Mouse (Mus musculus) midbrain, postnatal 0 days (tissue): ENCODE results near the gene Gm15013. TPM values are rescaled to one million over a fixed set of nuclear protein-coding genes. Genes with fewer than 3 reads are reported as not detected.
"Not testable (repeated sequence)": the region's sequence is repeated elsewhere in the genome, so short reads cannot be mapped to it uniquely, and the experiment has no call there.

Experiments used
- ATAC-seq: fragments of 200-750 bp; cut with Nextera tagmentation; 2 replicates; pipeline ENCODE4 v1.8.0; 2017; ENCODE audit warnings: moderate number of reproducible peaks, mild to moderate bottlenecking, moderate TSS enrichment, moderate library complexity; ENCODE audit not compliant: low FRiP score
- DNase-seq: peaks from one replicate; pipeline ENCODE4 v3.0.0-alpha.2; 2015; ENCODE audit warnings: low spot score
- H3K27ac ChIP-seq: fragments of 300-500 bp; sonication (generic); 2 replicates; pipeline ENCODE4 v1.5.1; 2014; ENCODE audit warnings: low read depth, mild to moderate bottlenecking, low read length, mixed read lengths
- H3K27me3 ChIP-seq: fragments of 300-500 bp; sonication (generic); 2 replicates; pipeline ENCODE4 v1.6.1; 2014; ENCODE audit warnings: low read length, control low read depth, mixed read lengths; ENCODE audit not compliant: insufficient read depth
- H3K36me3 ChIP-seq: fragments of 300-500 bp; sonication (generic); 2 replicates; pipeline ENCODE4 v1.6.1; 2014; ENCODE audit warnings: low read length, control low read depth, mixed read lengths; ENCODE audit not compliant: insufficient read depth
- H3K4me1 ChIP-seq: fragments of 300-500 bp; sonication (generic); 2 replicates; pipeline ENCODE4 v1.6.1; 2014; ENCODE audit warnings: mild to moderate bottlenecking, control low read depth, antibody characterized with exemption, low read length, mixed read lengths; ENCODE audit not compliant: insufficient read depth
- H3K4me2 ChIP-seq: fragments of 300-500 bp; sonication (generic); 2 replicates; pipeline ENCODE4 v1.6.1; 2014; ENCODE audit warnings: low read depth, mild to moderate bottlenecking, low read length, mixed read lengths; ENCODE audit not compliant: poor library complexity, severe bottlenecking
- H3K4me3 ChIP-seq: fragments of 300-500 bp; sonication (generic); 2 replicates; pipeline ENCODE4 v1.5.1; 2014; ENCODE audit warnings: low read depth, mild to moderate bottlenecking, low read length, moderate library complexity
- H3K9ac ChIP-seq: fragments of 300-500 bp; sonication (generic); replicated peaks from 2 replicates; pipeline ENCODE4 v1.6.1; 2014; ENCODE audit warnings: mild to moderate bottlenecking, low read length, moderate library complexity, mixed read lengths; ENCODE audit not compliant: poor library complexity, severe bottlenecking
- H3K9me3 ChIP-seq: fragments of 300-500 bp; sonication (generic); 2 replicates; pipeline ENCODE4 v1.6.1; 2016; ENCODE audit warnings: low read length, control low read depth
- CTCF ChIP-seq: IDR thresholded peaks from 2 replicates; pipeline ENCODE4 v1.5.1; 2016; ENCODE audit warnings: antibody characterized with exemption, mild to moderate bottlenecking
- WGBS: fragments of 180-500 bp; shearing (Covaris S2); extraction: QIAGEN DNeasy Blood & Tissue Kit; methylation state at CpG from one replicate; pipeline ENCODE4 v1.1.7; 2014; 5-methylcytosine and 5-hydroxymethylcytosine counted together
- polyA plus RNA-seq: library from polyadenylated mRNA; unstranded; fragments of >200 nt; fragmentation: Nextera tagmentation; extraction: Ambion mirVana; gene quantifications from 2 replicates; pipeline ENCODE4 v1.2.1, GENCODE M21; 2015
- total RNA-seq: library from RNA; depleted of rRNA; stranded (reverse); fragments of >200 nt; gene quantifications from 2 replicates; pipeline ENCODE4 v1.2.3, GENCODE M21; 2014; rRNA removed

Gene Gm15013
- total RNA-seq: not detected in 2 replicates
- polyA plus RNA-seq: not detected in 2 replicates

- DNase-seq (no peak), ATAC-seq (no peak)
- no peak for TF ChIP-seq CTCF
- no peaks in the 10 kb centered on the region for H3K36me3 ChIP-seq
- no peak within 1 kb of the TSS for H3K27ac ChIP-seq
- H3K4me1 ChIP-seq: no peaks in the 10 kb centered on the region
- 0 out of 2 replicates have a peak, but pooled peaks cover 3% of the 10 kb centered on the region for H3K27me3 ChIP-seq
- 98% methylated on average over 8 of the region's 8 CpGs for WGBS
- H3K9ac ChIP-seq: no peak within 1 kb of the TSS
- H3K4me2 ChIP-seq: no peak within 1 kb of the TSS
- H3K4me3 ChIP-seq: no peak within 1 kb of the TSS
- no peaks in the 10 kb centered on the region for H3K9me3 ChIP-seq
These were observed at the start of gene Gm15013 for GRCm38 (mm10) chrX:139714381-139714780. TSS of gene Gm15013 (minus strand) at chrX:139714481.

- no peak overlapping the region for H3K4me3 ChIP-seq
- H3K9ac ChIP-seq: no peak overlapping the region
- ATAC-seq (no peak), DNase-seq (peak; percentile 17)
- no peaks in the 10 kb centered on the region for H3K27me3 ChIP-seq
- no peaks in the 10 kb centered on the region for H3K9me3 ChIP-seq
- H3K4me1 ChIP-seq: no peaks in the 10 kb centered on the region
- no peak overlapping the region for H3K27ac ChIP-seq
- no peak overlapping the region for H3K4me2 ChIP-seq
- no peaks in the 10 kb centered on the region for H3K36me3 ChIP-seq
- peak; percentile 56 for TF ChIP-seq CTCF
- 85% methylated on average over 2 of the region's 2 CpGs for WGBS
These were observed 48.3 kb upstream of the Gm15013 start for GRCm38 (mm10) chrX:139762546-139762945.

- not testable (repeated sequence) for DNase-seq, H3K4me2 ChIP-seq, H3K4me3 ChIP-seq, H3K27ac ChIP-seq, H3K27me3 ChIP-seq, H3K9ac ChIP-seq, H3K36me3 ChIP-seq, ATAC-seq, H3K9me3 ChIP-seq, H3K4me1 ChIP-seq
- WGBS: 77% methylated on average over 3 of the region's 3 CpGs
These were observed 44.4 kb upstream of the Gm15013 start for GRCm38 (mm10) chrX:139758634-139759033.

GRCm38 (mm10) chrX:139751855-139752254 is 37.6 kb upstream of the Gm15013 start:
- Histone ChIP-seq H3K4me3 (no peak overlapping the region), H3K9me3 (no peaks in the 10 kb centered on the region), H3K36me3 (no peaks in the 10 kb centered on the region), H3K27me3 (no peaks in the 10 kb centered on the region; the same call in 1 of the 2 replicates), H3K4me2 (no peak overlapping the region), H3K27ac (no peak overlapping the region), H3K9ac (no peak overlapping the region), H3K4me1 (no peaks in the 10 kb centered on the region)
- TF ChIP-seq CTCF: peak; percentile 75
- DNase-seq (peak; percentile 61), ATAC-seq (no peak)
- 0% methylated on average over 1 of the region's 1 CpGs for WGBS

GRCm38 (mm10) chrX:139737066-139737465 is 22.8 kb upstream of the Gm15013 start:
- H3K4me2 ChIP-seq: no peak overlapping the region
- 86% methylated on average over 5 of the region's 5 CpGs for WGBS

DNA sequence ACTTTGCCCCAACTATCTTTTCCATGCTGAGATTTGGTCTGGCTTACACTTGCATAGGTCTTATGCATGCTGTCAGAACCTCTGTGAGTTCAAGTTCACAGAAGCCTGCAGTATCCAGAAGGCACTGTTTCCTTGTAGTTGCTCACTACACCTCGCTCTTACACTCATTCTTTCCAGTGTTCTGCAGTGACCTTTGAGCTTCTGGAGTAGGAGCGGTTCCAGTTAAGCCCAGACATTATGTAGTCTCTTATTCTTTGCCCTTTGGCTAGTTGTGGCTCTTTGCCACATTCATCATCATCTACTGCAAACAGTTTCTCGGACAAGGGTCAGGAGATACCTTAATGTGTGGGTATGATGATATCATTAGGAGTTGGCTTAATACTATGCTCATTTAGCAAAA is 16.3 kb upstream of the Gm15013 start:
- no peaks in the 10 kb centered on the region for H3K27me3 ChIP-seq
- ATAC-seq (no peak), DNase-seq (no peak)
- H3K27ac ChIP-seq: no peak overlapping the region
- no peaks in the 10 kb centered on the region for H3K36me3 ChIP-seq
- H3K9me3 ChIP-seq: no peaks in the 10 kb centered on the region
- no peak for TF ChIP-seq CTCF
- no peak overlapping the region for H3K4me2 ChIP-seq
- H3K4me3 ChIP-seq: no peak overlapping the region
- H3K9ac ChIP-seq: no peak overlapping the region
- no peaks in the 10 kb centered on the region for H3K4me1 ChIP-seq
- WGBS: 80% methylated on average over 3 of the region's 3 CpGs

More at GRCm38 (mm10) chrX:139737066-139737465, 22.8 kb upstream of the Gm15013 start:
- Histone ChIP-seq H3K4me1 (no peaks in the 10 kb centered on the region), H3K27ac (no peak overlapping the region), H3K9me3 (no peaks in the 10 kb centered on the region), H3K27me3 (peaks cover 4% of the 10 kb centered on the region; the same call in 1 of the 2 replicates), H3K36me3 (no peaks in the 10 kb centered on the region), H3K9ac (no peak overlapping the region), H3K4me3 (no peak overlapping the region)
- ATAC-seq (no peak), DNase-seq (no peak)
- no peak for TF ChIP-seq CTCF
